Mouse (Mus musculus): Measurements from ENCODE around the gene Ppp1r14d.

- TF ChIP-seq EP300 (optimal IDR thresholded peaks at IDR 0.05), result no peak
- TF ChIP-seq CTCF (IDR thresholded peaks at IDR 0.05; ENCODE audit: low read depth), result no peak
Measured at GRCm38 (mm10) chr2:119194140-119194539, 35.6 kb downstream of the Ppp1r14d start.
